ENCODE assay signal across 9 mouse cellular contexts in genomic region chr15:99703104-99703503, GRCm38 (mm10). TPM values are rescaled to one million over a fixed set of nuclear protein-coding genes. Genes with fewer than 3 reads are reported as not detected.
DNase-seq lines count a peak whose midpoint lies in the region; ATAC-seq and TF ChIP-seq lines count a peak whose summit lies in the region.
"Had no signal": no experiment of that assay in that cellular context is flagged by ENCODE, and none has a peak within 500 bp of the region (broad histone marks: within the 10 kb centered on the region; RNA-seq: fewer than 3 reads in every experiment).

No protein-coding gene starts in this region.

- peak; percentile 34 for DNase-seq in liver, embryonic 11.5 days (ENCODE audit: low spot score)
- DNase-seq in liver (no peak), MN1 (ENCODE audit: low spot score) (no peak)
- no peak for DNase-seq in ovary, postnatal 14 days (ENCODE audit: low spot score)

- ATAC-seq in liver, embryonic 11.5 days (replicated peaks; ENCODE audit: low FRiP score), result no peak
- ATAC-seq in intestine, embryonic 16.5 days, result no peak
- ATAC-seq in neural tube, embryonic 15.5 days (ENCODE audit: low FRiP score), result no peak
- ATAC-seq in erythroid progenitor cell, adult 5-6 weeks (replicated peaks; ENCODE audit: low FRiP score, poor library complexity, severe bottlenecking), result no peak

- WGBS in liver, embryonic 11.5 days, result 72% methylated on average over 9 of the region's 9 CpGs
- 68% methylated on average over 9 of the region's 9 CpGs for WGBS in intestine, embryonic 16.5 days
- 44% methylated on average over 9 of the region's 9 CpGs for WGBS in neural tube, embryonic 15.5 days

- H3K36me3 ChIP-seq in liver, embryonic 11.5 days (ENCODE audit: control insufficient read depth, insufficient read depth, low read length), result peaks cover 17% of the 10 kb centered on the region
- peaks cover 12% of the 10 kb centered on the region for H3K36me3 ChIP-seq in intestine, embryonic 16.5 days (ENCODE audit: control insufficient read depth, insufficient read depth, low read length)
- peaks cover 42% of the 10 kb centered on the region for H3K36me3 ChIP-seq in neural tube, embryonic 15.5 days

- peak overlapping the region; percentile 86; the same call in 1 of the 2 replicates for H3K27ac ChIP-seq in liver, embryonic 11.5 days (ENCODE audit: low read depth, low read length)
- H3K27ac ChIP-seq in embryonic fibroblast, embryonic 13.5 days (ENCODE audit: insufficient read depth, low read length), result no peak overlapping the region
- H3K27ac ChIP-seq in intestine, embryonic 16.5 days (ENCODE audit: low read length), result 0 out of 2 replicates have a peak overlapping the region, but pooled peaks have one; percentile 97
- peak overlapping the region; percentile 98 for H3K27ac ChIP-seq in neural tube, embryonic 15.5 days (replicated peaks)

- peak overlapping the region; percentile 90; the same call in 1 of the 2 replicates for H3K9ac ChIP-seq in liver, embryonic 11.5 days (ENCODE audit: low read depth, low read length)
- peak overlapping the region; percentile 98 for H3K9ac ChIP-seq in intestine, embryonic 16.5 days (ENCODE audit: low read depth, low read length)
- peak overlapping the region; percentile 93 for H3K9ac ChIP-seq in neural tube, embryonic 15.5 days (replicated peaks)

- peaks cover 30% of the 10 kb centered on the region for H3K4me1 ChIP-seq in liver, embryonic 11.5 days (replicated peaks; ENCODE audit: control insufficient read depth, insufficient read depth, low read length)
- H3K4me1 ChIP-seq in embryonic fibroblast, embryonic 13.5 days (ENCODE audit: control insufficient read depth, insufficient read depth, low read length), result 0 out of 2 replicates have a peak, but pooled peaks cover 9% of the 10 kb centered on the region
- peaks cover 41% of the 10 kb centered on the region for H3K4me1 ChIP-seq in intestine, embryonic 16.5 days (ENCODE audit: control insufficient read depth, insufficient read depth, low read length)
- H3K4me1 ChIP-seq in neural tube, embryonic 15.5 days, result peaks cover 36% of the 10 kb centered on the region

- H3K4me2 ChIP-seq in liver, embryonic 11.5 days, result peak overlapping the region; percentile 80
- peak overlapping the region; percentile 62 for H3K4me2 ChIP-seq in intestine, embryonic 16.5 days (ENCODE audit: low read depth, low read length)
- peak overlapping the region; percentile 82 for H3K4me2 ChIP-seq in neural tube, embryonic 15.5 days

- peaks cover under 1% of the 10 kb centered on the region; the same call in 1 of the 2 replicates for H3K27me3 ChIP-seq in liver, embryonic 11.5 days (replicated peaks; ENCODE audit: control insufficient read depth, insufficient read depth, low read length)
- no peaks in the 10 kb centered on the region for H3K27me3 ChIP-seq in intestine, embryonic 16.5 days (replicated peaks; ENCODE audit: control insufficient read depth, insufficient read depth, low read length)
- H3K27me3 ChIP-seq in neural tube, embryonic 15.5 days (replicated peaks), result no peaks in the 10 kb centered on the region

- peak overlapping the region; percentile 77 for H3K4me3 ChIP-seq in liver, embryonic 11.5 days (ENCODE audit: low read depth, low read length)
- H3K4me3 ChIP-seq in embryonic fibroblast, embryonic 13.5 days (ENCODE audit: insufficient read depth, low read length), result peak overlapping the region; percentile 74
- peak overlapping the region; percentile 86 for H3K4me3 ChIP-seq in intestine, embryonic 16.5 days (ENCODE audit: low read length)
- peak overlapping the region; percentile 84 for H3K4me3 ChIP-seq in neural tube, embryonic 15.5 days (replicated peaks)

- no peak for TF ChIP-seq POLR2A in embryonic fibroblast, embryonic 13.5 days (IDR thresholded peaks at IDR 0.05; ENCODE audit: low read depth, low read length)

- TF ChIP-seq CTCF in embryonic fibroblast, embryonic 13.5 days (IDR thresholded peaks at IDR 0.05; ENCODE audit: borderline replicate concordance, insufficient read depth, low read length), result no peak

- H3K9me3 ChIP-seq in liver, embryonic 11.5 days (ENCODE audit: control insufficient read depth, low read length), result no peaks in the 10 kb centered on the region
- no peaks in the 10 kb centered on the region for H3K9me3 ChIP-seq in intestine, embryonic 16.5 days (ENCODE audit: control insufficient read depth, low read length)
- H3K9me3 ChIP-seq in neural tube, embryonic 15.5 days (replicated peaks), result no peaks in the 10 kb centered on the region

RNA-seq across cellular contexts. Expression of gene Smarcd1, which starts 1.2 kb away (rescaled TPM):
- polyA plus RNA-seq in liver, embryonic 11.5 days (2014; fragmentation: Nextera tagmentation; extraction: Ambion mirVana), result 26.7 and 28.5 TPM in 2 replicates
- 28.1 and 36.8 TPM in 2 replicates for polyA plus RNA-seq in embryonic fibroblast, embryonic 13.5 days (2011; ENCODE audit: insufficient read length, low read depth, missing spikeins)
- polyA plus RNA-seq in intestine, embryonic 16.5 days (2015; fragmentation: Nextera tagmentation; extraction: Ambion mirVana), result 19.3 and 20.9 TPM in 2 replicates
- 80.2 and 91.5 TPM in 2 replicates for polyA plus RNA-seq in neural tube, embryonic 15.5 days (2015; fragmentation: Nextera tagmentation; extraction: Ambion mirVana)
- 15.5 and 18.0 TPM in 2 replicates for total RNA-seq in erythroid progenitor cell, adult 5-6 weeks (2015; ENCODE audit: low replicate concordance)
- total RNA-seq in erythroid progenitor cell, adult 5-6 weeks (2017; ENCODE audit: low replicate concordance), result 5.3 and 9.7 TPM in 2 replicates

RNA-seq across cellular contexts. Expression of gene Gm17349, which starts 2.2 kb away (rescaled TPM):
- not detected in 2 replicates for polyA plus RNA-seq in liver, embryonic 11.5 days (2014; fragmentation: Nextera tagmentation; extraction: Ambion mirVana)
- not detected in 2 replicates for polyA plus RNA-seq in embryonic fibroblast, embryonic 13.5 days (2011; ENCODE audit: insufficient read length, low read depth, missing spikeins)
- not detected in 2 replicates for polyA plus RNA-seq in intestine, embryonic 16.5 days (2015; fragmentation: Nextera tagmentation; extraction: Ambion mirVana)
- polyA plus RNA-seq in neural tube, embryonic 15.5 days (2015; fragmentation: Nextera tagmentation; extraction: Ambion mirVana), result not detected in 2 replicates
- not detected in 2 replicates for total RNA-seq in erythroid progenitor cell, adult 5-6 weeks (2015; ENCODE audit: low replicate concordance)
- not detected in 2 replicates for total RNA-seq in erythroid progenitor cell, adult 5-6 weeks (2017; ENCODE audit: low replicate concordance)
- polyA plus RNA-seq: large intestine, adult 2 months had no signal

RNA-seq across cellular contexts. Expression of gene Gpd1, which starts 14.2 kb away (rescaled TPM):
- polyA plus RNA-seq in liver, embryonic 11.5 days (2014; fragmentation: Nextera tagmentation; extraction: Ambion mirVana), result 3.4 and 4.3 TPM in 2 replicates
- polyA plus RNA-seq in embryonic fibroblast, embryonic 13.5 days (2011; ENCODE audit: insufficient read length, low read depth, missing spikeins), result 0.53 and 0.54 TPM in 2 replicates
- polyA plus RNA-seq in intestine, embryonic 16.5 days (2015; fragmentation: Nextera tagmentation; extraction: Ambion mirVana), result 33.0 and 47.4 TPM in 2 replicates
- 4.5 and 5.2 TPM in 2 replicates for polyA plus RNA-seq in neural tube, embryonic 15.5 days (2015; fragmentation: Nextera tagmentation; extraction: Ambion mirVana)
- total RNA-seq in erythroid progenitor cell, adult 5-6 weeks (2015; ENCODE audit: low replicate concordance), result 2.1 and 2.9 TPM in 2 replicates
- total RNA-seq in erythroid progenitor cell, adult 5-6 weeks (2017; ENCODE audit: low replicate concordance), result 5.4 and 8.2 TPM in 2 replicates

RNA-seq across cellular contexts. Expression of gene Cox14, which starts 22.3 kb away (rescaled TPM):
- polyA plus RNA-seq in liver, embryonic 11.5 days (2014; fragmentation: Nextera tagmentation; extraction: Ambion mirVana), result 134 and 153 TPM in 2 replicates
- 58.2 and 66.5 TPM in 2 replicates for polyA plus RNA-seq in embryonic fibroblast, embryonic 13.5 days (2011; ENCODE audit: insufficient read length, low read depth, missing spikeins)
- 249 and 253 TPM in 2 replicates for polyA plus RNA-seq in intestine, embryonic 16.5 days (2015; fragmentation: Nextera tagmentation; extraction: Ambion mirVana)
- 178 and 182 TPM in 2 replicates for polyA plus RNA-seq in neural tube, embryonic 15.5 days (2015; fragmentation: Nextera tagmentation; extraction: Ambion mirVana)
- total RNA-seq in erythroid progenitor cell, adult 5-6 weeks (2015; ENCODE audit: low replicate concordance), result 11.3 and 15.5 TPM in 2 replicates
- total RNA-seq in erythroid progenitor cell, adult 5-6 weeks (2017; ENCODE audit: low replicate concordance), result 7.1 and 17.1 TPM in 2 replicates

RNA-seq across cellular contexts. Expression of gene Asic1, which starts 32.9 kb away (rescaled TPM):
- 2.3 TPM in 2 replicates for polyA plus RNA-seq in liver, embryonic 11.5 days (2014; fragmentation: Nextera tagmentation; extraction: Ambion mirVana)
- polyA plus RNA-seq in embryonic fibroblast, embryonic 13.5 days (2011; ENCODE audit: insufficient read length, low read depth, missing spikeins), result 0.65 and 1.0 TPM in 2 replicates
- polyA plus RNA-seq in intestine, embryonic 16.5 days (2015; fragmentation: Nextera tagmentation; extraction: Ambion mirVana), result 1.7 and 2.0 TPM in 2 replicates
- polyA plus RNA-seq in neural tube, embryonic 15.5 days (2015; fragmentation: Nextera tagmentation; extraction: Ambion mirVana), result 59.3 and 68.9 TPM in 2 replicates
- not detected in 2 replicates for total RNA-seq in erythroid progenitor cell, adult 5-6 weeks (2015; ENCODE audit: low replicate concordance)
- not detected in 2 replicates for total RNA-seq in erythroid progenitor cell, adult 5-6 weeks (2017; ENCODE audit: low replicate concordance)
